Mouse (Mus musculus): Measurements from ENCODE around the gene Ubxn11. TPM values are rescaled to one million over a fixed set of nuclear protein-coding genes. Genes with fewer than 3 reads are reported as not detected.
"Not testable (repeated sequence)": the region's sequence is repeated elsewhere in the genome, so short reads cannot be mapped to it uniquely, and the experiment has no call there.

Ubxn11 gene
- total RNA-seq, 2 experiments from 2014 or later = 6.5 to 10.7 TPM

DNA sequence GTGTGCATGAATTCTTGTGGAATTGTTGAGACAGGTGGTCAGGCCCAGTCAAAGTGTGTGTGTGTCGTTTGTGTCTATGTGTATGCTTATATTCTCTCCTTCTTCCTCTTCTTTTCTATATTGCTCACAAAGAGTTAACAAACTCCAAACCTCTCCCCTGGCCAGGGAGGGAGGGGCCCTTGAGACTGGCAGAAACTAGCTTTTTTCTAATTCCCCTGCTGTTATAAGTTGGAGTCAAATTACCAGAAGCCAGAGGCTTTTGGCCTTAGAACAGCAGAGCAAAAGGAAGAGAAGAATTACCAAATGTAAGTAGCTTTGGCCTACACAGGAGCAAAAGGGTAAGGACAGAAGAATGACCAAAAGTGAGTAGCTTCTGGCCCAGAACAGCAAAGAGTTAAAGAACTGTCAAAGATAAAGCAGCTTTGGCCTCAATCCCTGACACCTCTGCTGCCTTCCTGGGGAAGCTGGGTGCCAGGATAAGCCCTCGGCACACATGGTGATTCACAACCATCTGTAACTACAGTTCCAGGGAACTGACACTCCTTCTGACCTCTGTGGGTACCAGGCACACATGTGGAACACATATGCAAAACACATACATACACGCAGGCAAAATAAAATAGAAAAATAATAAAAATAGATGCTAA, 34.0 kb downstream of the Ubxn11 start:
- ATAC-seq (replicated peaks; ENCODE audit: poor library complexity) = no peak

DNA sequence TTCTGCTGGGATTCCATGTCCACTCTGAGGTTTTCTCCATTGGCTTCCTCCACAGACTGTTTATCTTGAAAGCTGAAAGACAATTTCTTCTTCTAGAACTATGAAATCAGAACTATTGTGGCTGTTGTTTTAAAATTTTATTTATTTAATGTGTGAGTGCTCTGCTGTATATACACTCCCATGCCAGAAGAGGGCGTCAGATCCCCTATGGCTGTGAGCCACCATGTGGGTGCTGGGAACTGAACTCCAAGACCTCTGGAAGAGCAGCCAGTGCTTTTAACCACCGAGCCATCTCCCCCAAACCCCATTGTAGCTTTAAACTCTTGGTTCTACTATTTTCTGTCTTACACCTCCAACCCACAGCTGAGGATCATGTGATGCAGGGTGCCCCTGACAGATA, 36.5 kb downstream of the Ubxn11 start:
- ATAC-seq (replicated peaks; ENCODE audit: poor library complexity) = no peak

DNA sequence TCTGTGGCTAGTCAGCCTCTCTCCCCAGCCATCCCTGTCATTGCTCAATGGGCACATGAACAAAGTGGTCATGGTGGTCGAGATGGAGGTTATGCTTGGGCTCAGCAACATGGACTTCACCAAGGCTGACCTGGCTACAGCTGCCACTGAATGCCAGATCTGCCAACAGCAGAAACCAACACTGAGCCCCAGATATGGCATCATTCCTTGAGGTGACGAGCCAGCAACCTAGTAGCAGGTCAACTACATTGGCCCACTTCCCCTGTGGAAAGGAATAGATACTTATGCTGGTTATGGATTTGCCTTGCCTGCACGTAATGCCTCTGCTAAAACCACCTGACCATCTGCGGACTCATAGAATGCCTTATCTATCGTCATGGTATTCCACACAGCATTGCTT, 41.9 kb downstream of the Ubxn11 start:
- not testable (repeated sequence) for ATAC-seq (replicated peaks; ENCODE audit: poor library complexity)

DNA sequence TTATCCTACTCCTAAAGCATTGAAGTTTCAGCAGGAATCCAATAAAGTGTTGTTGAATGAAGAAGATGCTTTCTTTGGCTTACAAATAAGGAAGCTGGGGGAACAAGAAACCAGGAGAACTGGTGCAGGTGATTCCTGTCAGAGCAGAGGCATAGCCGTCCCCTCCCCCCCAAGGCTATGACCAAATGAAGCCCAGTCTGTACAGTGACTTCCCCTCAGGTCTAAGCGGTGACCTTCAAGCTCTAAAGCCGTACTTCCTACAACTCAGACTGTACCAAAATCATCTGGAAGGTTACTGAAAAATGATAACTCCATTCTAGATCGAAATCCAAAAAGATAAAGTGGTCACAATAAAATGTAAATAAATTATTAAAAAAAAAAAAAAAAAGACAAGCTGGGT, 47.0 kb downstream of the Ubxn11 start:
- no peak for ATAC-seq (replicated peaks; ENCODE audit: poor library complexity)

DNA sequence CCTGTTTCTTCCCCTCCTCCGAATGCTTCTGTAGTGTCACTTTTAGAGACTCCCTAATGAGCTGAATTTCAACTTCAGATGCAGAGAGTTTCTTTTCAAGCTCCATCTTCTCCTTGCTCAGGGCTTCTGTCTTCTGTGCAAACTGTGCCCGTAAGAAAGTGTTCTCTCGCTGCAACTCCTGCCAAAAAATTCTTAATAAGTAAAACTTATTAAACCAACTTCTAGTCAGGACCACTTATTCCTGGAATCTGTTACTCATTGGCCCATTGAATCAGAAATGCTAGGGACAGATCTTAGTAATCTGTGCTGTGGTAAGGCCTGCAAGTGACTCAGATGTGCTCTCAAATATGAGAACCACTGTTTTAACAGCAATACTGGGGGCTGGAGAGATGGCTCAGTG, 49.7 kb downstream of the Ubxn11 start:
- ATAC-seq (replicated peaks; ENCODE audit: poor library complexity) = no peak

DNA sequence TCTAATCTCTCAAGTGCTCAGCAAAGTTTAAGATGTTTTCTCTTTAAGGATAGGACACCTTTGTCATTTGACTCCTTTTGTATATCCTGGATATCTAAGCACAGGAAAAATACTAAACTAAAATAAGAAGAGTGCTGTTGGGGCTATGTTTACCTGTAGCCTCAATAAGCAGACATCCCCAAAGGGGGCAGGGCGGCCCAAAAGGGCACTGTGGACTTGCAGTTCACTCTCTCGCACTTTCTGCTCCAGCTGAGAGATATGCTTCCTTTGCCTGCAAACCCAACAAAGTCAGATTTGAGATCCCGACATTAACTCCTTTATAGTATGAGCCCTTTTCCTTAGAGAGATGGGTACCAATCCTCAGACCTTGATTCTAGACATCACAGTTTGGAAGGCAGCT, 51.3 kb downstream of the Ubxn11 start:
- ATAC-seq (replicated peaks; ENCODE audit: poor library complexity) = no peak

DNA sequence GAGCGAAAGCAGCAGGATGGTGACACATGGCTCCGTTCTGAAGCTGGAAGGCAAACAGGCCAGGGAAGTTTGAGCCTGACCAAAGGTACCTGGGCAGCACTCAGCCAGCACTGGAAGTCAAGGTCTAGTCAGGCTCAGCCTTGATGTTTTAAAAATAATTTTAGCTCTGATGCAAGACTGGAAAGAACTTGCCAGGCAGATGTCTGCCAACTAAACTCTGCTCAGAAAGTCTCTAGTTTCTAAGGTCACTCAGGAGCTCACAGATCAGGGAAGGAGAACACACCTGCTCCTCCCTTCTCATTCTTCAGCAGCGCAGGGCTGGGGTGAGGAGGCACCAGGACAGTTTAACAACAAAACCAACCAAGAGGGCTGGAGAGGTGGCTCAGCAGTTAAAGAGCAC, 52.0 kb downstream of the Ubxn11 start:
- no peak for ATAC-seq (replicated peaks; ENCODE audit: poor library complexity)

DNA sequence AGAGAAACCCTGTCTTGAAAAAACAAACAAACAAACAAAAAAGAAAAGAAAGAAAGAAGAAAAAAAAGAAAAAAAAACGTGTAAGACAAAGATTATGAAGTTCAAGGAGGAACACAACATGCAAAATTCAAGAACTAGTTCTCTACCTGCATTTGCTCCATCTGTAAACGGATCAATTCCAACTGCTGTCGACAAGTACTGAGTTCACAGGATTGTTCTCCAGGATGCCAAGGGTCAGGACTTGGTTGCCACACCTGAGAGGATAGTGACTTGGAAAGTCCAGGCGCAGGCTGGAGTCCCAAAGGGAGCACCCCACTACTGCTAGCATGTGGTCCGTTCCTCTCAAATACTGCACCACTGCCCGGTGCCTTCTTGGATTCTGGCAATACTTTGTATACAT, 53.2 kb downstream of the Ubxn11 start:
- ATAC-seq (replicated peaks; ENCODE audit: poor library complexity) = no peak

DNA sequence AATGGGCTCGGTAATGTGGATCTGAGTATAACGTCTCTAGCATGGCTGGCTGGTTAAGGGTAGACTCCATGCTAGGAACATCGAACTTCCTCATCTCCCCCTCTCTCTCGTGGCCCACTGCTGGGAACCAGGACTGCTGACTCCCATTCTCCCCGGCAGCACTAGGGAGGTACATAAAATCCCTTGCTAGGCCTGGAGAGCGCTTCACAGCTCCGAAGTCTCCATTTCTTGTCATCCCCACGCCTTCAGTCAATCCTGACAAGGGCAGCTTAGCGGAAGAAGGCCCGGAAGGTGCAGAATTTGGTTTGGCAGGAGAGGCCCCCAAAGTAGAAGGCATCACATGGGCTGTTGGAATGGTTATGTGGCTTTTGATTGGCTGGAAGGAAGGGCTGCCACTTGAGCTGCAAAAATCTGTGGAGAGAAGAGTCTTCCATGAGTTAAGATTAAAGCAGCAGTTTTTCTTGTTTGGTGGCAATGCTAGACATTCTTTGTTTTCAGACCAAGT, 53.6 kb downstream of the Ubxn11 start:
- ATAC-seq (replicated peaks; ENCODE audit: poor library complexity) = no peak

DNA sequence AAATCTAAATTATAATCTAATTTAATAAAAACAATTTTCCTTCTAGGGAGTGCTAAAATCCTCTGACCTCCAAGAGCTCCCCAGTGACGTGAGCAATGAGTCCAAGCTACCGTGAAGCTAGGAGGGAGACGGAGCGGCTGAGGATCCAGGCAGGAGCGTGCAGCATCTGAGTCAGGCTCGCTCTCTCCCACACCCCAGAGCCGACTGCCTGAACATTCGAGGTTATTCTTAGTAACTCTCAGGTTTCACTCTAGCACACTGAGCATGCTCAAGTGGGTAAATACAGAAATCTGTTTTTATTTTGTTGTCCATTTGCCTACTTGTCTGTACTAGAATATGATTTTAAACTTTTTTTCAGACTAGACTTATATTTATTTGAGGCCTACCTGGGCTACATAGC, 54.4 kb downstream of the Ubxn11 start:
- ATAC-seq (replicated peaks; ENCODE audit: poor library complexity) = no peak

DNA sequence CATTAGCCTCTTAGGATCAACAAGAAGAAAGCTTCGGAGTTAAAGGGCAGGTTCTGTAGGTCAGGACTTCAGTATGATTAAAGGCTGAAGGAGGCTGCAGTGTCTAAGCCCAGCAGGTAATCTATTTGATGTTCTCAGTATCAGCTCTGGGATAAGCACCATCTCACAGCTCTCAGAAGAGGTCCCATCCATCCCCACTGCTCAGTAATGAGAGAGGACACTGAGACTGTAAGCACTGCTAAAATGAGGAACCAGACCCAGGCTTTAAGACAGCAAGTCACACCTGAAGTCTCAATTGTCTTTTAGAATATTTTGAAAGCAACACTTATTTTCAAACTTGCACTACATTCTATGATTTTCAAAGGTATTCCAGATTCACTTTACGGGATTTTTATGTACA, 55.2 kb downstream of the Ubxn11 start:
- no peak for ATAC-seq (replicated peaks; ENCODE audit: poor library complexity)

DNA sequence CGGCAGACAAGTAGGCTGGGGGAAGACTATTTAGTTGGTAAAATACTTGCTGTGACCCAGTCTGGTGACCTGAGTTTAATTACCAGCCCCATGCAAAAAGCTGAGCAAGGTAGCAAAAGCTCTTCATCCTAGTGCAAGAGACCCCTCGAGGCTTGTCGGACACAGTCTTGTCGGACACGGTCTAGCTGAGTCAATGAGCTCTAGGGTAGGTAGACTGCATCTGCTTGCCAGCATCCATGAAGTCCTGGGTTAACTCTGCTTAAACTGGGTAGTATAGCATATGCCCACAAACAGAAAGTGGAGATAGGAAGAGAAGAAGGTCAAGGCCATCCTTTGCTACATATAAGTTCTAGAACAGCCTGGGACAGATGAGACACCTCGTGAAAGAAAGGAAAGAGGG, 56.4 kb downstream of the Ubxn11 start:
- ATAC-seq (replicated peaks; ENCODE audit: poor library complexity) = no peak

DNA sequence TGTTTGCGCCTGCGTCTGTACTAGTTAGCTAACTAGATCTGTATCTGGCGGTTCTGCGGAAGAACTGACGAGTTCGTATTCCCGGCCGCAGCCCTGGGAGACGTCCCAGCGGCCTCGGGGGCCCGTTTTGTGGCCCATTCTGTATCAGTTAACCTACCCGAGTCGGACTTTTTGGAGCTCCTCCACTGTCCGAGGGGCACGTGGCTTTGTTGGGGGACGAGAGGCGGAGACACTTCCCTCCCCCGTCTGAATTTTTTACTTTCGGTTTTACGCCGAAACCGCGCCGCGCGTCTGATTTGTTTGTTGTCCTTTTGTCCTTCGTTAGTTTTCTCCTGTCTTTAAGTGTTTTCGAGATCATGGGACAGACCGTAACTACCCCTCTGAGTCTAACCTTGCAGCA, 57.7 kb downstream of the Ubxn11 start:
- ATAC-seq (replicated peaks; ENCODE audit: poor library complexity) = not testable (repeated sequence)

DNA sequence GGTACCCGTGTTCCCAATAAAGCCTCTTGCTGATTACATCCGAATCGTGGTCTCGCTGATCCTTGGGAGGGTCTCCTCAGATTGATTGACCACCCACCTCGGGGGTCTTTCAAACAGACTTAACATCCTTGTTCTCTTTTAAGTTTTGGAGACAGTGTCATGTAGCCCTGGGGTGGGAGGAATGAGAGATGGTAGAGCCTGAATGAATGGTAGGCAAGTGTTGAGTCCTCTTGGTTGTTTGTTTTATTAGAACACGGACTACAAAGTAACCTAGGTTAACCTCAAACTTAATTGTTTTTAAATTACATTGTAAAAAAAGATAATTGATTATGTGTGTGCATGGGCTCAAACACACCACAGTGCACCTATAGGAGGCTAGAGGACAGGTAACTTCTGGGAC, 62.2 kb downstream of the Ubxn11 start:
- no peak for ATAC-seq (replicated peaks; ENCODE audit: poor library complexity)

DNA sequence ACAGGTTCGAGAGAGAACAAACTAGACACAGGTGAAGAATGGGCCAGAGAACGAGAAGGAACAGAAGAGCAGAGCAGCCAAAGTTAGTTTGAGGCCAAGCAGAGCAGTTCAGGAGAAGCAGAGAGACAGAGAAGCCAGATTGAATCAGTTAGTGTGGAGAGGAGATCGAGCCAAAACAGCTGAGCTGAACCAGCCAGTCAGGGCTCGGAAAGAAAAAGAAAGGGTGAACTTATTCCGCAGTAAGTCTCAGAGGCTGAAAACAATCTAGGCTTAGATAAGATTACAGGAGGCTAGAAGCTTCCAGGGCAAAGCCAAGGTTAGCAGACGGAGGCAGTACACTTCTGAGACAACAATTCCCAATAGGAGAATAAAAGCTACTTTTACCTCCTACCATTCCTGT, 62.7 kb downstream of the Ubxn11 start:
- ATAC-seq (replicated peaks; ENCODE audit: poor library complexity) = peak; percentile 74

DNA sequence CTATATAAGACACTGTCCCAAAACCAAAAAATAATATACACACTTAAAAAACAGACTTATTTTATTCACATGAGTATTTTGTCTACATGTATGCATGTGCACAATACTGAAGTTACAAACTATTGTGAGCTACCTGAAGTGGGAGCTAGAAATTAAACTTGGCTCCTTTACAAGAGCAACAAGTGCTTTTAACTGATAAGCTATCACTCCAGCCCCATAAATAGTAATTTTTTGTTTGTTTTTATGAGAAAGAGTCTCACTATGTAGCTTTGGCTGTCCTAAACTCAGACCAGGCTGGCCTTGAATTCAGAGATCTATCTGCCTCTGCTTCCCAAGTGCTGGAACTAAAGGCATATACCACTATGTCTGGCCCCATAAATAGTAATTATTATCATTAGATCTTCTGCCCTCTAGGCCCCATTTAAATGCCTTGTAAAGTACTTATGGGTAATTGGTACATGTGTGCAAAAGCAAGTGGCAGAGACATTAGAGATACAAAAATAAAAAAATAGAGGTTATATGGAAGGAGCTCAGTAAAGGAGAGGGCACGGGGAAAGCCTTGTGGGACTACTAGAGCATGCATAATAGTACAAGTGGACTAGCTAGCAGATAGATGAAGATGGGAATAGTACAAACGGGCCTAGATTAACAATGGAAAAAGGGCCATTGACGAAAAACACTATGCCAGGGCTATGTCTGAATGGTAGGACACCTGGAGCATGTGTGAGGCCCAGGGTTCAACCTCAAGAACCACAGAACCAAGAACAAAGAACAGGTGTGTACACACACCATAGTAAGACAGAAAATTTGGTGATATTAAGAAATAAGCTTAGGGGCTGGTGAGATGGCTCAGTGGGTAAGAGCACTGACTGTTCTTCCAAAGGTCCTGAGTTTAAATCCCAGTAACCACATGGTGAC, 63.4 kb downstream of the Ubxn11 start:
- peak; percentile 85 for ATAC-seq (replicated peaks; ENCODE audit: poor library complexity)

DNA sequence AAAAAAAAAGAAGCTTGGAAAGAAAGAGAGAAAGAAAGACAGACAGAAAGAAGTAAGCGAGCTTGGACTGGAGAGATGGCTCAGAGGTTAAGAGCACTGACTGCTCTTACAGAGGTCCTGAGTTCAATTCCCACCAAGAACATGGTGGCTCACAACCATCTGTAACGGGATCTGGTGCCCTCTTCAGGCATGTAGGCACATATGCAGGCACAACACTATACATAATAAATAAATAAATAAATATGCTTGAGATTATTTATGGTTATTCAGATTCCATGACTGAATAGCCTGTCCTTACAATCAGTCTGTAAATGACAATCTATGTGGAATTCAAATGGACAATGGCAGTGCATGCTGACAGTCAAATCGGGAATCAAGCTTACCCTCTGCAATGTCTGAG, 64.5 kb downstream of the Ubxn11 start:
- ATAC-seq (replicated peaks; ENCODE audit: poor library complexity) = 0 out of 2 replicates have a peak, but pooled peaks have one; percentile 40

DNA sequence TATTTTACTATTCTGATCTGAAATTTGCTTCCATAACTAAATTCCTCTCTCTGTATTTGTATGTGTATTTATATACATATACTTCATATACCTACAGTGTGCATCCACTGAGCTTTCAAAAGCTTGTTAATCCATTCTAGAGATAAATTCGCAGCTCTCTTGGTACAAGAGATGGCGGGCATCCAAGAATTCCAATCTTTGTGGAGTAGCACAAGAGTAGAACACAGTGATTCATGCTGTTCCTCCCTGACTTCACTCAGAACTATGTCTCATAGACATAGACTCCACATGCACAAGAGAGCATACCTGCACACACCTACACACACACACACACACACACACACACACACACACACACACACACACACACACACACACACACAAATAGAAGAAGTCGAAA, 70.0 kb downstream of the Ubxn11 start:
- ATAC-seq (replicated peaks; ENCODE audit: poor library complexity) = no peak

All from megakaryocyte progenitor cell, adult 5-6 weeks (primary cell).